Mouse (Mus musculus) kidney, embryonic 14.5 days (tissue): ENCODE data around the gene Bahcc1. TPM values are rescaled to one million over a fixed set of nuclear protein-coding genes. Genes with fewer than 3 reads are reported as not detected.

Experiments used
- ATAC-seq: fragments of 200-750 bp; cut with Nextera tagmentation; 2 replicates; pipeline ENCODE4 v1.8.0; 2017; ENCODE audit warnings: moderate number of reproducible peaks, mild to moderate bottlenecking, moderate TSS enrichment, moderate library complexity; ENCODE audit not compliant: low FRiP score, low TSS enrichment
- H3K27ac ChIP-seq: fragments of 300-500 bp; sonication (generic); 2 replicates; pipeline ENCODE4 v1.5.1; 2014; ENCODE audit warnings: low read depth, mild to moderate bottlenecking, low read length, moderate library complexity, mixed read lengths
- H3K27me3 ChIP-seq: fragments of 300-500 bp; sonication (generic); 2 replicates; pipeline ENCODE4 v1.6.1; 2014; ENCODE audit warnings: mild to moderate bottlenecking, low read length; ENCODE audit not compliant: control insufficient read depth, insufficient read depth
- H3K36me3 ChIP-seq: fragments of 300-500 bp; sonication (generic); 2 replicates; pipeline ENCODE4 v1.6.1; 2014; ENCODE audit warnings: low read length, mixed read lengths; ENCODE audit not compliant: control insufficient read depth, insufficient read depth
- H3K4me1 ChIP-seq: fragments of 300-500 bp; sonication (generic); 2 replicates; pipeline ENCODE4 v1.6.1; 2014; ENCODE audit warnings: low read length, mixed read lengths; ENCODE audit not compliant: control insufficient read depth, insufficient read depth
- H3K4me2 ChIP-seq: fragments of 300-500 bp; sonication (generic); replicated peaks from 2 replicates; pipeline ENCODE4 v1.6.1; 2014; ENCODE audit warnings: low read depth, mild to moderate bottlenecking, low read length
- H3K4me3 ChIP-seq: fragments of 300-500 bp; sonication (generic); 2 replicates; pipeline ENCODE4 v1.5.1; 2014; ENCODE audit warnings: mild to moderate bottlenecking, low read length
- H3K9ac ChIP-seq: fragments of 300-500 bp; sonication (generic); 2 replicates; pipeline ENCODE4 v1.6.1; 2014; ENCODE audit warnings: low read depth, mild to moderate bottlenecking, low read length, moderate library complexity
- H3K9me3 ChIP-seq: fragments of 300-500 bp; sonication (generic); 2 replicates; pipeline ENCODE4 v1.6.1; 2016; ENCODE audit warnings: low read length; ENCODE audit not compliant: control insufficient read depth
- WGBS: fragments of 180-500 bp; shearing (Covaris S2); extraction: QIAGEN DNeasy Blood & Tissue Kit; methylation state at CpG from one replicate; pipeline ENCODE4 v1.1.7; 2014; 5-methylcytosine and 5-hydroxymethylcytosine counted together
- polyA plus RNA-seq: library from polyadenylated mRNA; unstranded; fragments of >200 nt; fragmentation: Nextera tagmentation; extraction: Ambion mirVana; gene quantifications from 2 replicates; pipeline ENCODE4 v1.2.1, GENCODE M21; 2014

Bahcc1 gene
- polyA plus RNA-seq, 1 experiment from 2014 or later: 27.2 TPM

GRCm38 (mm10) chr11:120225256-120226195, 7.2 kb upstream of the Bahcc1 start:
- Histone ChIP-seq H3K36me3 (peaks cover 3% of the 10 kb centered on the region; the same call in 1 of the 2 replicates), H3K4me1 (peaks cover 84% of the 10 kb centered on the region), H3K9ac (peak overlapping the region; percentile 55), H3K4me3 (peak overlapping the region; percentile 18), H3K27ac (peak overlapping the region; percentile 95), H3K9me3 (no peaks in the 10 kb centered on the region), H3K4me2 (peak overlapping the region; percentile 40), H3K27me3 (no peaks in the 10 kb centered on the region)
- WGBS: 1% methylated on average over 36 of the region's 36 CpGs
- peak; percentile 66 for ATAC-seq

- 53% methylated on average over 12 of the region's 12 CpGs for WGBS
Measured at GRCm38 (mm10) chr11:120226421-120227280, 6.1 kb upstream of the Bahcc1 start.

GRCm38 (mm10) chr11:120227571-120228051, 5.1 kb upstream of the Bahcc1 start:
- H3K4me1 ChIP-seq: peaks cover 74% of the 10 kb centered on the region
- H3K27ac ChIP-seq: peak overlapping the region; percentile 66; the same call in 1 of the 2 replicates
- WGBS: 10% methylated on average over 8 of the region's 8 CpGs
- no peaks in the 10 kb centered on the region for H3K9me3 ChIP-seq
- no peak for ATAC-seq
- H3K4me2 ChIP-seq: peak overlapping the region; percentile 26
- H3K4me3 ChIP-seq: 0 out of 2 replicates have a peak overlapping the region, but pooled peaks have one; percentile 4
- peaks cover 3% of the 10 kb centered on the region; the same call in 1 of the 2 replicates for H3K36me3 ChIP-seq
- H3K27me3 ChIP-seq: no peaks in the 10 kb centered on the region
- H3K9ac ChIP-seq: peak overlapping the region; percentile 24; the same call in 1 of the 2 replicates

More at GRCm38 (mm10) chr11:120226421-120227280, 6.1 kb upstream of the Bahcc1 start:
- H3K36me3 ChIP-seq: peaks cover 3% of the 10 kb centered on the region; the same call in 1 of the 2 replicates
- H3K4me1 ChIP-seq: peaks cover 74% of the 10 kb centered on the region
- no peak overlapping the region for H3K4me3 ChIP-seq
- no peaks in the 10 kb centered on the region for H3K9me3 ChIP-seq
- peak overlapping the region; percentile 95 for H3K27ac ChIP-seq
- H3K4me2 ChIP-seq: no peak overlapping the region
- peak overlapping the region; percentile 55; the same call in 1 of the 2 replicates for H3K9ac ChIP-seq
- no peak for ATAC-seq
- no peaks in the 10 kb centered on the region for H3K27me3 ChIP-seq

GRCm38 (mm10) chr11:120228116-120228890, 4.4 kb upstream of the Bahcc1 start:
- no peak for ATAC-seq
- H3K4me2 ChIP-seq: peak overlapping the region; percentile 93
- WGBS: 34% methylated on average over 9 of the region's 9 CpGs
- peak overlapping the region; percentile 44; the same call in 1 of the 2 replicates for H3K9ac ChIP-seq
- peaks cover 3% of the 10 kb centered on the region; the same call in 1 of the 2 replicates for H3K36me3 ChIP-seq
- no peaks in the 10 kb centered on the region for H3K27me3 ChIP-seq
- peak overlapping the region; percentile 92; the same call in 1 of the 2 replicates for H3K4me3 ChIP-seq
- peak overlapping the region; percentile 66; the same call in 1 of the 2 replicates for H3K27ac ChIP-seq
- H3K9me3 ChIP-seq: no peaks in the 10 kb centered on the region
- peaks cover 71% of the 10 kb centered on the region for H3K4me1 ChIP-seq

GRCm38 (mm10) chr11:120228911-120229437, 3.8 kb upstream of the Bahcc1 start:
- H3K4me2 ChIP-seq: peak overlapping the region; percentile 93
- 13% methylated on average over 7 of the region's 7 CpGs for WGBS
- H3K4me3 ChIP-seq: peak overlapping the region; percentile 92
- peaks cover 3% of the 10 kb centered on the region; the same call in 1 of the 2 replicates for H3K36me3 ChIP-seq
- H3K27ac ChIP-seq: peak overlapping the region; percentile 97; the same call in 1 of the 2 replicates
- H3K9me3 ChIP-seq: no peaks in the 10 kb centered on the region
- H3K9ac ChIP-seq: peak overlapping the region; percentile 99; the same call in 1 of the 2 replicates
- H3K4me1 ChIP-seq: peaks cover 64% of the 10 kb centered on the region
- ATAC-seq: no peak
- no peaks in the 10 kb centered on the region for H3K27me3 ChIP-seq

- Histone ChIP-seq H3K4me2 (peak overlapping the region; percentile 93), H3K36me3 (peaks cover 3% of the 10 kb centered on the region; the same call in 1 of the 2 replicates), H3K27me3 (no peaks in the 10 kb centered on the region), H3K9ac (peak overlapping the region; percentile 99), H3K4me3 (peak overlapping the region; percentile 92), H3K4me1 (peaks cover 53% of the 10 kb centered on the region), H3K9me3 (no peaks in the 10 kb centered on the region), H3K27ac (peak overlapping the region; percentile 97)
- ATAC-seq: no peak
- 1% methylated on average over 42 of the region's 42 CpGs for WGBS
Measured at GRCm38 (mm10) chr11:120229861-120230751, 2.6 kb upstream of the Bahcc1 start.

GRCm38 (mm10) chr11:120230841-120231370, 1.8 kb upstream of the Bahcc1 start:
- peak overlapping the region; percentile 99 for H3K9ac ChIP-seq
- WGBS: 0% methylated on average over 58 of the region's 58 CpGs

More at GRCm38 (mm10) chr11:120230841-120231370, 1.8 kb upstream of the Bahcc1 start:
- peak; percentile 2 for ATAC-seq
- peaks cover 45% of the 10 kb centered on the region for H3K4me1 ChIP-seq
- H3K36me3 ChIP-seq: peaks cover 3% of the 10 kb centered on the region; the same call in 1 of the 2 replicates
- H3K4me2 ChIP-seq: peak overlapping the region; percentile 93
- H3K27me3 ChIP-seq: no peaks in the 10 kb centered on the region
- no peaks in the 10 kb centered on the region for H3K9me3 ChIP-seq
- peak overlapping the region; percentile 92 for H3K4me3 ChIP-seq
- H3K27ac ChIP-seq: peak overlapping the region; percentile 97
